Comparison of ENCODE assay signal across 15 mouse cellular contexts in the genomic region with DNA sequence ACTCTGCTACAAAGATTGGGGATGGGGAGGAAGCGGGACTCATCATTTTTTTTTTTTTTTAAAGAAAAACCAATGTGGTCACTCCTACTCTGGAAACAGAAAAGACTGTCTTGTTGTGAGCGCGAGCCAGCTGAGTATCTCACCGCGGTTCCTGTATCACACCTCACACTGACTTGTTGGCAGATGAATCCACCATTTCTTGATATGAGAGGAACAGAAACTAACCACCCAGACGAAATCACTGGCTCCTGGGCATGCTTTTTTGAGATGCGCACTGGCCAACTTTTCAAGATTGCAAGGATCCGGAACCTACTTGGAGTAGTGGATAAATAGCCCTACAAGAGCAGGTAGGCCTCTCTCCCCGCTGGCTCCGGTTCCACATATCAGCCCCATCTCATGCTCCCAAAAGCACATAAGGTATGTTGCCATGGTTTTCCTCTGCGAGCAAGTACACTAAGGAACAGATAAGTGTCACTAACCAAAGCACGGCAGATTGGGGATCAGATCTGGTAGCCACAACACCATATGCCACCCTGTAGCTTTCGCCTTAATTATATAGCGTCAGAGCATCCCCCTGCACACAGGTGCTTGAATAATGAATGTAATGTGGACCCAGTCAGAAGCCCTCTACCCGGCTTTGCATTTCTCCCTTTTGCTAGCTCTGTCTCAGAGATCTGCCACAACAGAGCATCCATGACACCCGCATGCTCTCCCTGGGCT. TPM values are rescaled to one million over a fixed set of nuclear protein-coding genes. Genes with fewer than 3 reads are reported as not detected.
A peak's percentile ranks its signal among the peaks of the same experiment; 100 is the strongest.
DNase-seq lines count a peak whose midpoint lies in the region; TF ChIP-seq lines count a peak whose summit lies in the region.
"Had no signal": no experiment of that assay in that cellular context is flagged by ENCODE, and none has a peak within 500 bp of the region (broad histone marks: within the 10 kb centered on the region; RNA-seq: fewer than 3 reads in every experiment).

No protein-coding gene starts in this region.

- H3K27me3 ChIP-seq in limb, embryonic 10.5 days (ENCODE audit: low read depth, poor library complexity, severe bottlenecking), result no peaks in the 10 kb centered on the region
- H3K27me3 ChIP-seq: midbrain, embryonic 15.5 days had no signal

- DNase-seq in cerebellum, postnatal 10 days, result peak; percentile 40
- DNase-seq in cerebellum, adult 9-11 months, result no peak
- DNase-seq in layer of hippocampus, adult 8-10 months (ENCODE audit: low spot score in 2 of 2), result peak; percentile 27 to 43
- DNase-seq in layer of hippocampus, postnatal 10 days (ENCODE audit: low spot score in 2 of 2), result no peak
- peak; percentile 91 for DNase-seq in brain, embryonic 14.5 days (ENCODE audit: low read depth)
- DNase-seq in limb, embryonic 10.5 days (ENCODE audit: low spot score), result no peak
- DNase-seq in heart, postnatal 10 days, result no peak
- DNase-seq in thymus, postnatal 14 days, result no peak
- DNase-seq: adrenal gland, postnatal 25 days; gastrocnemius, postnatal 10 days; kidney, adult 2 months had no signal

- H3K4me1 ChIP-seq in limb, embryonic 10.5 days, result peaks cover 96% of the 10 kb centered on the region

- H3K36me3 ChIP-seq in limb, embryonic 10.5 days, result no peaks in the 10 kb centered on the region
- H3K36me3 ChIP-seq: heart, embryonic 15.5 days; limb, embryonic 12.5 days; liver, embryonic 15.5 days; midbrain, embryonic 15.5 days had no signal

- H3K4me3 ChIP-seq in limb, embryonic 10.5 days, result no peak overlapping the region
- H3K4me3 ChIP-seq: heart, embryonic 15.5 days; limb, embryonic 12.5 days; liver, embryonic 15.5 days; midbrain, embryonic 15.5 days had no signal

- WGBS in limb, embryonic 10.5 days, result 70% methylated on average over 16 of the region's 16 CpGs

- intact Hi-C loops in heart, postnatal 10 days (cut with DNase I), result no loop called here

- TF ChIP-seq POLR2A in brain, embryonic 14.5 days (IDR thresholded peaks at IDR 0.05; ENCODE audit: borderline replicate concordance, extremely low read depth, insufficient read depth, insufficient read length, poor library complexity, severe bottlenecking), result no peak

- TF ChIP-seq CTCF in brain, embryonic 14.5 days (IDR thresholded peaks at IDR 0.05; ENCODE audit: borderline replicate concordance, extremely low read depth, insufficient read depth, insufficient read length), result no peak

- peak overlapping the region; percentile 69 for H3K27ac ChIP-seq in limb, embryonic 10.5 days
- H3K27ac ChIP-seq: heart, embryonic 15.5 days; liver, embryonic 15.5 days; midbrain, embryonic 15.5 days had no signal

- H3K9me3 ChIP-seq in limb, embryonic 10.5 days (replicated peaks), result no peaks in the 10 kb centered on the region
- H3K9me3 ChIP-seq: heart, embryonic 15.5 days; limb, embryonic 12.5 days; liver, embryonic 15.5 days; midbrain, embryonic 15.5 days had no signal

RNA-seq across cellular contexts. Expression of a gene that starts 32.1 kb away (rescaled TPM):
- total RNA-seq in layer of hippocampus, adult 8-10 months (2022), result 100 to 1,000 TPM; 101 to 141 (median 116) TPM
- 100 to 1,000 TPM in 1 of 2 experiments, 10 to 100 TPM in 1; 98.4 to 103 TPM for total RNA-seq in layer of hippocampus, postnatal 10 days (2021)
- polyA plus RNA-seq in brain, embryonic 14.5 days (2012; rRNA removed), result 34.0 and 52.5 TPM in 2 replicates
- 33.9 and 38.8 TPM in 2 replicates for polyA plus RNA-seq in limb, embryonic 10.5 days (2016; fragmentation: Nextera tagmentation; extraction: Ambion mirVana)
- total RNA-seq in heart, postnatal 10 days (2021), result 1 to 10 TPM; 5.2 to 6.9 TPM

Comparison
In these comparisons a context has a peak if more than half of its experiments do, and no peak if none do; other contexts are left out.
1. DNase-seq: peak in cerebellum, postnatal 10 days (2 of 2), layer of hippocampus, adult 8-10 months (2 of 2) and brain, embryonic 14.5 days (single experiment); none in cerebellum, adult 9-11 months (single experiment), layer of hippocampus, postnatal 10 days (0 of 2), limb, embryonic 10.5 days (single experiment), heart, postnatal 10 days (0 of 2) and thymus, postnatal 14 days (single experiment).
2. RNA of a gene that starts 32.1 kb away (total RNA-seq): 101 to 141 TPM in layer of hippocampus, adult 8-10 months and 98.4 to 103 TPM in layer of hippocampus, postnatal 10 days; 5.2 to 6.9 TPM in heart, postnatal 10 days; every median in the first group is over 10 times any median in the second.